Mouse (Mus musculus) retina, postnatal 7 days (tissue): ENCODE data around the gene Slc37a3.
A peak's percentile ranks its signal among the peaks of the same experiment; 100 is the strongest.
"Not testable (repeated sequence)": the region's sequence is repeated elsewhere in the genome, so short reads cannot be mapped to it uniquely, and the experiment has no call there.

ENCODE experiments used
- DNase-seq: peaks from one replicate; pipeline ENCODE4 v3.0.0-alpha.2; 2012; ENCODE audit warnings: low read depth, low spot score

The Slc37a3 gene

DNA sequence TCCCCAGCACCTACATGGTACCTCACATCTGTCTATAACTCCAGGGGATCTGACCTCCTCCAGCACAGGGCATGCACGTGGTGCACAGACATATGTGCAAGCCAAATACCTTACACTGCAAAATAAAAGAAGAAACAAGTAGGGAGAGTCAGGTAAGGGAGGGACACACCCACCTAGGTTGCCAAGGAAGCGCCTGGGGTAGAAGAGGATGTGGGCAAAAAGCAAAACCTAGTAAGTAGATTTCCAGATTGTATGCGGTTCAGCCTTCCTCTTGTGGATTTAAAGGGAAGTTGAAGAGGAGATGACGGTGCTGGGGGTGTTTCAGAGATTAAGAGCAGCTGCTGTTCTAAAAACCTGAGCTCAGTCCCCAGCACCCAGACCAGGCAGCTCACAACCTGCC lies 1.7 kb upstream of the Slc37a3 start:
- no peak for DNase-seq

DNA sequence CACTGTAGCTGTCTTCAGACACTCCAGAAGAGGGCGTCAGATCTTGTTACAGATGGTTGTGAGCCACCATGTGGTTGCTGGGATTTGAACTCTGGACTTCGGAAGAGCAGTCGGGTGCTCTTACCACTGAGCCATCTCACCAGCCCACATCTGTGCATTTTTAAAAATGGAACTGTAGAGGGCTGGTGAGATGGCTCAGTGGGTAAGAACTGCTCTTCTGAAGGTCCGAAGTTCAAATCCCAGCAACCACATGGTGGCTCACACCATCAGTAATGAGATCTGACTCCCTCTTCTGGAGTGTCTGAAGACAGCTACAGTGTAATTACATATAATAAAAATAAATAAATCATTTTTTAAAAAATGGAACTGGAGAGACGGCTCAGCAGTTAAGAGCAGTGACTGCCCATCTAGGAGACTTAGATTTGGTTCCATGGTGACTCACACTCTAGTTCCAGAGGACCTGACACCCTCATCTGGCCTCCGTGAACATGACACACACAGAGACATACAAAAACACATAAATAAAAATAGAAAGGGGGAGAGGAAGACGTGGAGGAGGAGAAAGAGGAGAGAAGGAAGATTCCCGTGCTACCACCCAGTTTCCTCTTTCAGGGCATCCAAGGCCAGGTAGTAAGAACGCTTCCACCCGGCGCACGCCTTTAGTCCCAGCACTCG lies 823 bp upstream of the Slc37a3 start:
- DNase-seq, result not testable (repeated sequence)

DNA sequence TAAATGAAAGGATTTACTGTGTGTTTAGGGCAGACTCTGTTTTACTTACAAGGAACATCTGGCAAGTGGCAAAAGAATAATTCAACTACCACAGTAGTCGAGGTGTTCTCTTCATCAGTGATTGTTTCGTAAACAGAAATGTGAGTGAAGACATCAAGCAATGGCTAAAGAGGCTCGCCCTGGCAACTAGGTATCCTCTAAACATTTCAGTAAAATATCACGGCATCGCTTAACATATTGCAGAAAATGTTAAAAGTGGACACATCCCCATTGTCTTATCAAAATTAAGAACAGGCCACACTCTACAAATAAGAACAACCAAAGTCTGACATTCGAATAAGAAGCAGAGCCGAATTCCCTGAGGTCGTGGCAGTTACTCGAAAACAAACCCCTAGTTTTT lies 700 bp downstream of the Slc37a3 start:
- DNase-seq, result no peak

DNA sequence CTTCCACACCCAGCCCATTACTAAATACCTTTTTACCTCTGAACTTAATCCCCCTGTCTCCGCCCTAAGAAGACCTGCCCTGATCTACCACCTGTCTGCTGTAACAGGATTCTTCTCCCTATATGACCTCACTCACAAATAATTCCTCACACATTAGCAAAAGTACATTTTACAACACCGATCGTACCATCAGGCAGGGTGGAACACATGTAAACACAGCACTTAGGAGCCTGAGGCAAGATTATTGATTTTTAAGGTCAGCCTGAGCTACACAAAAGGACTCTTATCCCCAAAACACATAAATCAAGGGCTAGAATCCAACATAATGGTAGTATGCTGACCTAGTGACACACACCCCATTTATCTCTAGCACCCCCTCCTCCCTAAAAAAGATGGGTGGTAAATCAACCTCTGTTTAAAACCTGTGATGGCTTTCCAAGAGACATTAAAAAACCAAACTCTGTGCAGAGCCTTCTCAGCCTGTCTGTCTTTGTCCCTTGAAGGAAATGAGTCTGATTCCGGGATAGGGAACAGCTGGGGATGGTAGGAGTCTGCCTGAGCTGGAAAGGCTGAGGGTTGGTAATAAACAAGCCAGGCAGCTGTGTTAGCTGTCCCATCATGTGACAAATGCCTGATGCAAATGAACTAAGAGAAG lies 4.0 kb downstream of the Slc37a3 start:
- no peak for DNase-seq

DNA sequence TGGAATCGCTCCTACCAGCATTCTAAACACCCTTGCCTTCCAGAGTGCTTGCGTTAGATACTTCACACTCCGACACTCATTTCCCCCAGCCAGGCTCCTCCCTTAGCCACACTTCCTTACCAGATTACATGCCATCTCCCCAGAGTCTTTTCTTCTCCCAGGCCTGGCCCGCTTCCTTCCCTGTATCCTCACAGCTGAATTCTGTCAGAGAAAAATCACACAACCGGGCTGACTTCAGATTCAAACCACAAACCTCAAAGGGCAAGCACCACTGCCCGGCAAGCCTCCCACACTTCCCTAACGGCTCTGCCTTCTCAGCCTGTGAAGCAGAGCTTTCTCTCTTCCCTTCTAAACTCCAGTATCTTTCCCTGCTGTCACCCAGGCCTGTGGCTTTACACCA lies 4.7 kb downstream of the Slc37a3 start:
- DNase-seq, result no peak

DNA sequence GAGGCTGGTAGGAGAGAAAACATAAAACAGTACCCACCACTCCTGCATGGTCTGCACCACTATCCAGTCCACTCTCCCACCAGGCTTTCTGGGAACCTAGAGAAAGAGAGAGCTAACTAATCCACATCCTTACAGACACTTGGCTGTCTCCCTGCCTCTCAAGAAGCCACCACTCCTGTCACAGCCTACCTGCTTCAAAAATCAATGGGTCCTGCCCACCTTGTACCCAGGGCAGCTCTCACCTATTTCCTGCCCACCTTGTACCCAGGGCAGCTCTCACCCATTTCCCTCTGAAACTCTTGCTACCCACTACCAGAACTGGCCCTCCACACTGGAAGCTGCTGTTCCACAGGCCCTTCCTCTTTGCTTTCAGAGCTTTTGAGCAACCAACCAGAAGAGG lies 5.4 kb downstream of the Slc37a3 start:
- no peak for DNase-seq

DNA sequence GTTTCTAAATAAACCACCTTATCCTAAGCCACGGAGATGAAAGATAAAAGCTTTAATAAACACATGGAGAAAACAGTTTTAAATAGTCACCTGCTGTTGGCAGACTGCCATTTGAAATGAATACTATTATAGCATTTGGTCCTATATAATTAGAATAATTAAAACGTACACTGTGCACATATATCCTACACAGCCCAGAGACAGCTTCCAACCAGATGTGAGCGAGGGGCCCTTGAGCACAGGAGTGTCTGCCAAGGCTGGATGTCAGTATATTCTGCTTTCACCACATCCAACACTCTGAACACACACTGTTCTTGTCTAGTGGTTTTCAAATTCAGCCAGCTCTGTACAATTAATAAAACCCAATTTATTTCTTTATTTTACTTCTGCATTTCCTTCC lies 7.8 kb downstream of the Slc37a3 start:
- no peak for DNase-seq

DNA sequence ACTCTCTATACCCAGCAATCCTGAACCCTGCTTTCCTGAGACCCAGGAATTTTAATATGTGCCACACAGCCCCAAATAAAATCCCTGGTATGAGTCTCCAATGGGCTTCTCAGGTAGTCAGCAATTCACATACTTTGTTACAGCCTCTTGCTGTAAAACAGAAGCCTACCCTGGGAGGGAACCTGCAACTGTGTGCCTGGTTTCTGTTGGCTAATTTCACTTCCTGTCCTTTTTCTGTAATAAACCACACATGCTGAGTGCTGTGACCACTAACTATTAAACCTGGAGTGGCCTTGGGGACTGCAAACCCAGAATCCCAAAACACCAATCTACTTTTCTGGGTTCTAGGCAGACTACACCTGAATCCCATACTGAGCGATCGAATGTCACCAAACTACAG lies 14.8 kb downstream of the Slc37a3 start:
- DNase-seq, result no peak

DNA sequence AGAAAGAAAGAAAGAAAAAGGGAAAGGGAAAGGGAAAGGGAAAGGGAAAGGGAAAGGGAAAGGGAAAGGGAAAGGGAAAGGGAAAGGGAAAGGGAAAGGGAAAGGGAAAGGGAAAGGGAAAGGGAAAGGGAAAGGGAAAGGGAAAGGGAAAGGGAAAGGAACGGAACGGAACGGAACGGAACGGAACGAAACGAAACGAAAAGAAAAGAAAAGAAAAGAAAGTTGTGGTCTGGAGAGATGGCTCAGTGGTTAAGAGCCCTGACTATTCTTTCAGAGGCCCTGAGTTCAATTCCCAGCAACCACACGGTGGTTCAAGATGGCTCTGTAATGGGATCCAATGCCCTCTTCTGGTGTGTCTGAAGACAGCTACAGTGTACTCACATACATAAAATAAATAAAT lies 18.3 kb downstream of the Slc37a3 start:
- DNase-seq, result not testable (repeated sequence)

DNA sequence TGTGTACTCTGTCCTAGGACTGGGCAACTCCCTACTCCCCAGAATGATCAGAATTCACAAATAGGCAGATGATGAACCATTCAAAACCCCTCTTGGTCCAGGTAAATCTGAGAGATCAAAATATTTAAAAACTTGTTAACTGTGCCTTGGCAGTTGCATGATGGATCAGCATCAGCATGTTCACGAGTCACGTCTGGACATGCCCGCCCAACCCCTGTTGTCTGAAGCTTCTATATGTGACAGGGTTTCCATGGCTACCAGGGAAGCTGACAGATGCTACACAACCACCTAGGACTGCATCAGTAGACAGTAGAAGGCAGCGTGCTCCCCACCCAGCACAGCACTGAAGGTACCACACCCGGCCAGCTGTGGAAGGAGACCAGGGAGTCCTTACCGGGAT lies 28.5 kb downstream of the Slc37a3 start:
- DNase-seq, result no peak

DNA sequence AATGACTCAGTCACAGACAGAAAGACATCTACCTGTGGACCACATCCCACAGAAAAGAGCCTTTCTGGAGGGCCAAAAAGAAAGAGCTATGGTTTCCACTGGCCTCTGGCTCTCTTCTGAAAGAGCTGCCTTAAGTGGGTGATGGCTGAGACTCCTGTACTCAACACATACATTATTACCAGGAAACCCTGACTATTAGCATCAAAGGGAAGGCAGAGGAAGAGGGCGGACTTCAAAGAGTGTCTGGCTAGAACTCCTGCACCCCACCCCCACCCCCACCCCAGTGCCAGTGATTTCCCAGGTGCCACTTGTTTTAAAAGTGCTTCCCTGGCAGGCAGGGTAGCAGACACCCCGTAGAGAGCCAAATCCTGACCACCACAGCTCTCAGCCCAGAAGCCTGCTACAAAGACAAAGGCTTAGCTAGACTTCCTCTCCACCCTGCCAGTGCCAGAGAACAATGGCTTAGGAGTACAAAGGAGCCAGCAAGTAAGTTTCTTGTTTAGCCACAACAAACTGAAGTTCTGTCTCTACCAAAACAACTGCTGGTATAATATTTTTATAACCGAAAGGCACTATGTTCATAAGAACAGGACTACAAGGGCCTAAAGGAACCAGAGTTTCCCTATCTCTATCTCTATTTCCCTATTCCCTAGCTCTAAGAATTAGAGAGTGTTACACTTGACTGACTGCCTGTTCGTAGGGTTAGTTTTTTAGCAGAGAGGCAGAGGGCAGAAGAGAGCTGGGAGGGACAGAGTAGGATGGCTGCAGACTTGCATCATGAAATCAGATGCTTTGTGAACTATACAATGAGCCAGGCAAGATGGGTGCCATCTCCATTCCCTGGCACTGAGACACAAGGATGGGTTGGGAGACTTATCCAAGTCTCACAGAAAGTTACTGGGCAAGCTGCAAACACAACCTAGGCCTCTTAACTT lies 29.3 kb downstream of the Slc37a3 start:
- DNase-seq, result no peak

DNA sequence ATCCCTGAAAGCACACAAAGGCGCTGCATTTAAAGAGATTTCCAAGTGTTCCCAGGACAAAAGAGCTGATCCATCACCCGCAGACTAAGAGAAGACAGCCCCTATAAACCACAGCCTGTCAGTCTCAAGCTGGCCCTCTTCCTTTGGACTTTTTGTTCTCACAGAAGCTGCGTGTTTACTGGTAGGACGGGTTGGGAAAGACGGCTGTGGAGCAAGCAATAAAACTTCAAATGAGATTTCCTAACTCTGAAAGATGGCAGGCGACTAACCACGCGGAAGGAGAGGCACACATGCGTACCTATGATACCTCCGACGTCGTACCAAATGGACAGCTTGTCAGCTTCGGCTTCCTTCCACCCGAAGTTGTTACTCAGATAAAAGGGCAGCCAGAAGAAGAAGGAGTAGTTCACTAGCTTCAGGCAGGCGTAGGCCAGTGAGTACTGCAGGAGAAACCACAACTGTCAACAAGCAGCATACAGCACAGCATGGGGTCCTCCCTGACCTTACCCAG lies 30.4 kb downstream of the Slc37a3 start:
- no peak for DNase-seq

DNA sequence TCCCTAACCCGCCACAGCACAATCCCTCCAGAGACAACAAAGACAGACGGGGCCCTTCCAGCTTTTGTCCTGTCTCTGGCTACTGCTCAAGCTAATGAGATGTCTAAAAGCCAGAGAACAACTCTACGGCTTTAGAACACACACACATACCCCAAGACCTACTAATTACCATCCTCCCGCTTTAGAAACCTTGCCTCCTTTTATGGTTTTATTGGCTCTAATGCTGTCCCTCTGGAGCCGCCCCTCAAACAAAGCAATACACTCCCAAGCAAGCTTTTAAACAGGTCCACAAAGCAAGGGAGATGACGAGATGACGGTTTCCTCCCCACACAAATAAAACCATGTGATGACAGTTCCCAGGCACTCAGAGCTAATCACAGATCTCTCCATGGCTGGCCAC lies 32.0 kb downstream of the Slc37a3 start:
- no peak for DNase-seq

DNA sequence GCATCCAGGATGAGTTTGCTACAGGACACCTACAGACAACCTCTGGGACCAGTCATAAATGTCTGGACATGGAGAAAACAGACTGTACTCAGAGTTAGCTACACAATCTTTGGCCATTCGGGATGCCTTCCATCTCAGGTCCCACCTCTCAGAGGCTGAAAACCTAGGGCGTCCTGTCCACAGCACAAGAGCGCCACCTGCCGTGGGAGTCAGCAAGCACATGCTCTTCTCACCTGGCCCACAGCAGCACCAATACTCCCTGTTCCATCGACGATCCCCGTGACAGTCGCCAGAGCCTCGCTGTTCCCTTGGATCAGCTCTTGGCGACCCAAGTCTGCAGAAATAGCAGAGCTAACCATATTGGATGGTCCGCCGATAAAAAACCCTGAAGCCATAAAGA lies 33.5 kb downstream of the Slc37a3 start:
- DNase-seq, result peak; percentile 69

DNA sequence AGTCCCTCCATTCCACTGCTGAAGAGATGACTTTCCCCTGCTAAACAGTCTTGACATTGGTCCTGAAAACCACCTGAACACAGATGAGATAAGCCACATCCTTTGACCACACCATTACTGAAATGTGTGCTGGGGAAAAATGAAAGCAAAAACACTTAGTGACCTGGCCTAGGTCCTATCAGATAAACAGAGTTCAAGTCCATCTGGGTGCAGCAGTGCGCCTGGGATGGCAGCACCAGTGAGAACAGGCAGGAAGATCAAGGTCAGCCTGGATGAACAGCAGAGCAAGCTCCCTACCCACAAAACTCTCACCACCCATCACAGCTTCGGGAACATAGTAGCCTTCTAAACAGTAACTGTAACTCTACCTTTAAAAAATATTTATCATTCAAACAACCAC lies 35.7 kb downstream of the Slc37a3 start:
- DNase-seq, result no peak

DNA sequence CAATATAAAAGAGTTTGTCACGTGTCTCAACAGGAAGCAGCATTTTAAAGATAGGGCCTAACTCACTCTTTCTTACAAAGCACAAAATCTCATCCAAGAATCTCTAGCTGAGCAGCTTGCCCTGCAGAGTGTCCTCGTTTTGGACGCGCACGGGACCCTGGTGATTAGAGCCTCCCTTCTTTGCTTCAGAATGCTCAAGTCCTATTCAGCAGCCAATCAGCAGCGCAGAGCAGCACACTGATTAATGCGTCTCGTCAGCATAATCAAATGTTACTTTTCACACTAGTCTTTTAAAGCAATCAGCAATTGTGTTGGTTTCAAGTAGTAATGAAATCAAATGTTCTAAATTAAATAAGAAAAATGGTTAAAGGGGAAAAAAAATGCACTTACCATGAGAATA lies 39.1 kb downstream of the Slc37a3 start:
- DNase-seq, result no peak

DNA sequence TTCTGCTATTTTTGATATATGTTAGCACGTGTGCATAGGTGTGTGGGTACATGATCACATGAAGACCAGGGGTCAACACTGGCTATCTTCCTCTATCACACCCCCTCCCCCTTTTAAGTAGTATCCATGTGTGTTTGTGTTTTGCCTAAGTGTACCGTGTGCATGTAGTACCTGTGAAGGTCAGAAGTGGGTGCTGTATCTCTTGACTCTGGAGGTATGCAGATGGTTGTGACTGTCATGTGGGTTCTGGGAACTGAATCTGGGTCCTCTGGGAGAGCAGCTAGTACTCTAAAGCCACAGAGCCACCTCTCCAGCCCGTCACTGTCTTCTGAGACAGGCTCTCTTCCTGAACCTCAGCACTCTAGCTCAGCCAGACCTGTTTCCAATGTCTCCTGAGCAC lies 42.6 kb downstream of the Slc37a3 start:
- DNase-seq, result no peak

DNA sequence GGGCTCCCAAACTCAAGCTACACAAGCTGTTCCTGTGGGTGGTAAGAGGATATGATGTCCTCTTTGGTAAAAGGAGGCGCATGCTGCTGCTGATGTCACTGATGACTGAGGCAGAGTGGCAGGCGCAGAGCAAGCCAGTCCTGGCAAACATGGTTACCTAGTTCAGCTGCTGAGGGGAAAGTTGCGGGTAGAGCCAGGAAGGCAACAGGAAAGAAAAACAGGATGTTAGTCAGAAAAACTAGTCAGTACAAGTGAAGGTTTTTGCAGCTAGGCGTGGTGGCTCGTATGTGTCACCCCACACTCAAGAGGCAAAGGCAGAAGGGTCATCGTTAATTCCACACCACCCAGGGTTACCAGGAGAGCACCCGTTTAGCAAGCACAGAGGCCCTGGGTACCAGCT lies 43.3 kb downstream of the Slc37a3 start:
- no peak for DNase-seq

DNA sequence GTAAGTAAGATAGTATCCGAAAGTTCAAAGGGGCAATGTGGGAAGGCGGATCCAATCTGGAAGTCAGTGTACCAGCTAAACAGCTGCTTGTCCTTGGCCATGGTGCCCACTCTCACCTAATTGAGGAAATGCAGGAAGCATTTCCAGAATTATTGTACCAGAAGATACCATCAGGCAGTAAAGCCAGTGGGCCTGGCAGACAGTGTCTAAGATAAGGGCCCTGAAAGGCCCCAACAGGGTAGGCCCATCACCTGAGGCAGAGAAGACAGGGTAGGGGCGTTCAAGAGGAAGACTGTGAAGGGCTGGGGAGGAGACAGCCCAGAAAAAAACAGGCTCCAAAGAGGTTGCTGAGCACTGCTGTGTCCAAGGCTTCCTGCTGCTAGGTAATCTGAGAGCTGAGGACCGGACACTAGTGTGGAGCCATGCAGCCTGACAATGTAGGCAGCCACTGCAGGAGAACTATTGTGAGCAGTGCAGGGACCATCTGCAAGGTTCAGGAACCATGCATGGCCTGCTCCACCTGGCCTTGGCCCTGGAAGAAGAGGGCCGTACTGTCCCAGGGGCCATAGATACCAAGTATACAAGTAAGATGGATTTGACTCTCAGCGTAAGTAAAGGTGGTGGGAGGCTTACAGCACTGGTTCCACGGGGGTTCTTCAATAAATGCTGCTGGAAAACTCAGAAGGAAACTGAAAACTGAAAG lies 45.3 kb downstream of the Slc37a3 start:
- DNase-seq, result no peak

DNA sequence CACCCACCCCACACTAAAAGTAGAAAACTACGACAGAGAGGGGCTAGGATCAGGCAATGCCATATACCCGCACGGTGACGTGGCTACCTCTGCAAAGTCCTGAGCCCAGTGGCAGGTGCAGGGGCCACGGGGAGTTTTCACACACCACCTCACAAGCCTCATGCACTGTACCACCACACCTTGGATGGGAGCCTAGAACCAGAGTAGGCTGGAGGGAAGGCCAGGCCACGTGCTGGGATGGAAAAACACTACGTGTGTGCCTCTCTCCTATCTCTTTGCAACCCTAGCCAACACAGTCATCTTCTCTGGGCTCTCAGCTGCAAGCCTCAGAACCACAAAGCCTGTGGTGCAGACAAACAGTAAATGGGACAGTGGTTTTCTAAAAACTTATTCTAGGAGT lies 46.5 kb downstream of the Slc37a3 start:
- no peak for DNase-seq

DNA sequence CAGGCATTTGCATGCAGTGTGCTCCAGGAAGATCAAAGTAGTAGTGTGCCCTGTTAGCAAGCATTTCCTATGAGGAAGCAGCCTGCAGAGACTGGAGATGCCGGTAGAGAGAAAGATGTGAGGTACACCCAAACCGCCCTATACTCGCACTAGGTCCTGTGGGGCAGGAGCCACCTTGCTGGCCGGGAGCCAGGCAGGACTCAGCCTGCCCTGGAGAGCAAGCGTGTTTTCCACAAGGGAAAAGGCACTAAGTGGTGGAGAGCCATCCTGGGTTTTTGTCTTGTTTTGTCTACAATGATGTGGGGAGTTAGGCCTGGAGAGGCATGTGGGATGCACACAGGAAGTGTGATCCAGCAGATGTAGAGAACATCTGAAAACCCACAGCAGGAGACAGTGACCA lies 57.2 kb downstream of the Slc37a3 start:
- no peak for DNase-seq
